ENCODE assay signal across 26 mouse cellular contexts in the genomic region with DNA sequence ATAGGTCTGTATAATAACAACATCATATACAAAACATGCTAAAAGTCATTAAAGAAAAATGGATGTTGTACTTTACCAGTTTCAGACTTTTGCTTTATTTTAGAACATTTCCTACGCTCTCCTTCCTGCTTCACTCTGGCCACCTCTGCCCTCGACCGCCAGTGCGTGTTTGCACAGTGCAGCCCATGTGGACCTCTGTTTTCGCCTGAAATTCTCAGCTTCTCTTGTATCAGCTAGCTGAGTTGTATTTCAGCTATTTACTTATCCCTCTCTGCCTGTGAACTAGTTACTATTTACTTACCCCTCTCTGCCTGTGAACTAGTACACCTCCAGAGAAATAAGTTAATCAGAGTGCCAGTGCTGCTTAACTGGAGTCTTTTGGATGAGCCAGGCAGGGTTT.
DNase-seq lines count a peak whose midpoint lies in the region; ATAC-seq and TF ChIP-seq lines count a peak whose summit lies in the region.
"Had no signal": no experiment of that assay in that cellular context is flagged by ENCODE, and none has a peak within 500 bp of the region (broad histone marks: within the 10 kb centered on the region; RNA-seq: fewer than 3 reads in every experiment).

No protein-coding gene starts in this region.

- DNase-seq in heart, adult 11 months, result peak; percentile 84
- no peak for DNase-seq in lung, postnatal 10 days
- DNase-seq in liver, embryonic 14.5 days (ENCODE audit: low read depth in 3 of 3, low spot score in 3 of 3), result no peak
- DNase-seq in yolk sac, embryonic 10.5 days (ENCODE audit: low spot score), result peak; percentile 31
- no peak for DNase-seq in spleen, postnatal 36 days (ENCODE audit: low spot score in 2 of 2)
- DNase-seq in midbrain, postnatal 0 days (ENCODE audit: low spot score), result no peak
- DNase-seq: adrenal gland, adult 8-10 months; cerebellum, adult 8-10 months; gastrocnemius, postnatal 14 days; heart, postnatal 36 days; kidney, adult 8-10 months; kidney, postnatal 4 days; right cerebral cortex, postnatal 4 days had no signal

- H3K9me3 ChIP-seq in heart, embryonic 12.5 days (replicated peaks), result no peaks in the 10 kb centered on the region
- no peaks in the 10 kb centered on the region for H3K9me3 ChIP-seq in lung, embryonic 16.5 days (ENCODE audit: control insufficient read depth, low read length)
- H3K9me3 ChIP-seq in liver, embryonic 14.5 days (ENCODE audit: control insufficient read depth, low read length), result no peaks in the 10 kb centered on the region
- H3K9me3 ChIP-seq in midbrain, postnatal 0 days (ENCODE audit: low read length), result no peaks in the 10 kb centered on the region
- H3K9me3 ChIP-seq: embryonic facial prominence, embryonic 12.5 days; forebrain, embryonic 12.5 days; heart, embryonic 10.5 days; hindbrain, embryonic 12.5 days; intestine, embryonic 15.5 days; midbrain, embryonic 10.5 days; midbrain, embryonic 15.5 days; neural tube, embryonic 13.5 days had no signal

- H3K4me1 ChIP-seq in heart, embryonic 12.5 days (replicated peaks), result peaks cover 47% of the 10 kb centered on the region
- H3K4me1 ChIP-seq in lung, embryonic 16.5 days (replicated peaks; ENCODE audit: control insufficient read depth, insufficient read depth, low read length), result peaks cover 50% of the 10 kb centered on the region
- peaks cover 0 to 17% of the 10 kb centered on the region in 2 experiments; a peak in 2 of 4 replicates for H3K4me1 ChIP-seq in liver, embryonic 14.5 days (replicated peaks; ENCODE audit: control insufficient read depth in 2 of 2, insufficient read depth in 2 of 2, low read length in 1 of 2)
- H3K4me1 ChIP-seq in midbrain, postnatal 0 days (ENCODE audit: insufficient read depth, low read length), result peaks cover 7% of the 10 kb centered on the region; the same call in 1 of the 2 replicates

- no peak for ATAC-seq in heart, embryonic 12.5 days (ENCODE audit: insufficient number of reproducible peaks, low FRiP score)
- ATAC-seq in lung, embryonic 16.5 days (ENCODE audit: low read depth), result no peak
- peak; percentile 40; the same call in 1 of the 2 replicates for ATAC-seq in liver, embryonic 14.5 days (ENCODE audit: insufficient read depth)
- ATAC-seq in midbrain, postnatal 0 days (ENCODE audit: low FRiP score), result no peak
- ATAC-seq: hindbrain, postnatal 0 days; intestine, embryonic 15.5 days; midbrain, embryonic 15.5 days had no signal

- TF ChIP-seq CTCF in liver, embryonic 14.5 days (IDR thresholded peaks at IDR 0.05; ENCODE audit: low read depth), result no peak
- TF ChIP-seq CTCF in midbrain, postnatal 0 days (IDR thresholded peaks at IDR 0.05), result no peak

- no peak overlapping the region for H3K9ac ChIP-seq in heart, embryonic 12.5 days
- H3K9ac ChIP-seq in lung, embryonic 16.5 days (ENCODE audit: low read length), result no peak overlapping the region
- no peak overlapping the region for H3K9ac ChIP-seq in liver, embryonic 14.5 days (replicated peaks)
- no peak overlapping the region for H3K9ac ChIP-seq in midbrain, postnatal 0 days (replicated peaks; ENCODE audit: low read length, poor library complexity, severe bottlenecking)
- H3K9ac ChIP-seq: embryonic facial prominence, embryonic 12.5 days; forebrain, embryonic 12.5 days; hindbrain, embryonic 12.5 days; intestine, embryonic 15.5 days; midbrain, embryonic 15.5 days; neural tube, embryonic 13.5 days had no signal

- WGBS in heart, embryonic 12.5 days, result 86% methylated on average over 5 of the region's 5 CpGs
- 63% methylated on average over 5 of the region's 5 CpGs for WGBS in lung, embryonic 16.5 days
- 68% methylated on average over 5 of the region's 5 CpGs for WGBS in liver, embryonic 14.5 days (ENCODE audit: insufficient replicate concordance)
- 87% methylated on average over 5 of the region's 5 CpGs for WGBS in midbrain, postnatal 0 days

- H3K27ac ChIP-seq in heart, embryonic 12.5 days (ENCODE audit: poor library complexity, severe bottlenecking), result no peak overlapping the region
- peak overlapping the region; percentile 25 for H3K27ac ChIP-seq in lung, embryonic 16.5 days (ENCODE audit: low read length)
- no peak overlapping the region for H3K27ac ChIP-seq in liver, embryonic 14.5 days
- no peak overlapping the region for H3K27ac ChIP-seq in midbrain, postnatal 0 days (ENCODE audit: low read depth, low read length)
- H3K27ac ChIP-seq: embryonic facial prominence, embryonic 12.5 days; forebrain, embryonic 12.5 days; heart, embryonic 10.5 days; hindbrain, embryonic 12.5 days; hindbrain, postnatal 0 days; intestine, embryonic 15.5 days; kidney, postnatal 0 days; midbrain, embryonic 10.5 days; midbrain, embryonic 15.5 days; neural tube, embryonic 13.5 days had no signal

- no peak for TF ChIP-seq EP300 in liver, embryonic 14.5 days (IDR thresholded peaks at IDR 0.05; ENCODE audit: low read depth)

- H3K4me3 ChIP-seq in heart, embryonic 12.5 days, result no peak overlapping the region
- H3K4me3 ChIP-seq in lung, embryonic 16.5 days (ENCODE audit: low read length), result no peak overlapping the region
- H3K4me3 ChIP-seq in liver, embryonic 14.5 days (ENCODE audit: insufficient read depth in 1 of 2, low read depth in 2 of 2, low read length in 2 of 2), result no peak overlapping the region
- no peak overlapping the region for H3K4me3 ChIP-seq in midbrain, postnatal 0 days (ENCODE audit: low read depth, low read length)
- H3K4me3 ChIP-seq: embryonic facial prominence, embryonic 12.5 days; forebrain, embryonic 12.5 days; heart, embryonic 10.5 days; hindbrain, embryonic 12.5 days; intestine, embryonic 15.5 days; midbrain, embryonic 10.5 days; midbrain, embryonic 15.5 days; neural tube, embryonic 13.5 days had no signal

- H3K27me3 ChIP-seq in heart, embryonic 12.5 days (replicated peaks), result no peaks in the 10 kb centered on the region
- H3K27me3 ChIP-seq in lung, embryonic 16.5 days (ENCODE audit: control insufficient read depth, insufficient read depth, low read depth, low read length), result no peaks in the 10 kb centered on the region
- H3K27me3 ChIP-seq in liver, embryonic 14.5 days (ENCODE audit: control insufficient read depth, insufficient read depth, low read length), result no peaks in the 10 kb centered on the region
- H3K27me3 ChIP-seq in midbrain, postnatal 0 days (ENCODE audit: insufficient read depth, low read length), result no peaks in the 10 kb centered on the region
- H3K27me3 ChIP-seq: embryonic facial prominence, embryonic 12.5 days; forebrain, embryonic 12.5 days; hindbrain, embryonic 12.5 days; intestine, embryonic 15.5 days; midbrain, embryonic 15.5 days; neural tube, embryonic 13.5 days had no signal

- no peak overlapping the region for H3K4me2 ChIP-seq in heart, embryonic 12.5 days
- no peak overlapping the region for H3K4me2 ChIP-seq in lung, embryonic 16.5 days (ENCODE audit: low read depth, low read length)
- no peak overlapping the region for H3K4me2 ChIP-seq in liver, embryonic 14.5 days (ENCODE audit: low read depth)
- no peak overlapping the region for H3K4me2 ChIP-seq in midbrain, postnatal 0 days (ENCODE audit: low read depth, low read length, poor library complexity, severe bottlenecking)
- H3K4me2 ChIP-seq: embryonic facial prominence, embryonic 12.5 days; forebrain, embryonic 12.5 days; hindbrain, embryonic 12.5 days; intestine, embryonic 15.5 days; midbrain, embryonic 15.5 days; neural tube, embryonic 13.5 days had no signal

- no peaks in the 10 kb centered on the region for H3K36me3 ChIP-seq in heart, embryonic 12.5 days
- H3K36me3 ChIP-seq in lung, embryonic 16.5 days (ENCODE audit: control insufficient read depth, insufficient read depth, low read length), result no peaks in the 10 kb centered on the region
- no peaks in the 10 kb centered on the region for H3K36me3 ChIP-seq in liver, embryonic 14.5 days (replicated peaks; ENCODE audit: control insufficient read depth, insufficient read depth, low read depth)
- no peaks in the 10 kb centered on the region for H3K36me3 ChIP-seq in midbrain, postnatal 0 days (ENCODE audit: insufficient read depth, low read length)
- H3K36me3 ChIP-seq: embryonic facial prominence, embryonic 12.5 days; forebrain, embryonic 12.5 days; G1E; heart, embryonic 10.5 days; hindbrain, embryonic 12.5 days; intestine, embryonic 15.5 days; midbrain, embryonic 15.5 days; neural tube, embryonic 13.5 days had no signal

Comparison
In these comparisons a context has a peak if more than half of its experiments do, and no peak if none do; other contexts are left out.
1. DNase-seq: peak in heart, adult 11 months (single experiment) and yolk sac, embryonic 10.5 days (single experiment); none in lung, postnatal 10 days (single experiment), liver, embryonic 14.5 days (0 of 3), spleen, postnatal 36 days (0 of 2) and midbrain, postnatal 0 days (single experiment).